Mouse (Mus musculus) liver, embryonic 18 days (tissue): ENCODE results near the gene Zfp105. TPM values are rescaled to one million over a fixed set of nuclear protein-coding genes. Genes with fewer than 3 reads are reported as not detected.

Experiments used
- polyA plus RNA-seq: library from polyadenylated mRNA; depleted of rRNA; stranded (reverse); fragments of >200 nt; gene quantifications from 2 replicates; pipeline ENCODE4 v1.2.3, GENCODE M21; 2012; rRNA removed

Zfp105 gene
- 1.3 and 1.4 TPM in 2 replicates for polyA plus RNA-seq

DNA sequence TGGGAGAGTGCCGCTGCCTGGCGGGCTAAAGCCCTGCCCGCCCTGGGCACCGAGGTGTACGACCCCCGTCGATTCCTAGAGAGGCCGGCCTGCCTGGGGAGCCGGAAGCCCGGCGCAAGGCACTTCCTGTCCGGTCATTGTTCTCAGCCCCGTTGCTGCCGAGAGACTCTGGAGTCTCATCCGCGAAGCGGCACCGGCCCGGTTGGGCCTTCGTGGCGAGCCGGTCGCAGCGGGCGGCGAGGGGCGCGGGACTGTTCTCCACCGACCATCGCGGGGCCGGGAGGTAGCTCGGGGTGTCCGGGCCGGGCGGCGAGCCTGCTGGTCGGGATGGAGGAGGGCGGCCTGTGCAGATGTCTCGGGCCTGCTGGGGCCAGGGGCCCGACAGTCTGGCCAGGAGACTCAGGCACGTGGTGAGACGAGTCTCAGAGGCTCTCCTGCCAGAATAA, at the start of gene Zfp105:
Zfp105 (plus strand) TSS at position 137 of the 446 bp plus-strand sequence.

DNA sequence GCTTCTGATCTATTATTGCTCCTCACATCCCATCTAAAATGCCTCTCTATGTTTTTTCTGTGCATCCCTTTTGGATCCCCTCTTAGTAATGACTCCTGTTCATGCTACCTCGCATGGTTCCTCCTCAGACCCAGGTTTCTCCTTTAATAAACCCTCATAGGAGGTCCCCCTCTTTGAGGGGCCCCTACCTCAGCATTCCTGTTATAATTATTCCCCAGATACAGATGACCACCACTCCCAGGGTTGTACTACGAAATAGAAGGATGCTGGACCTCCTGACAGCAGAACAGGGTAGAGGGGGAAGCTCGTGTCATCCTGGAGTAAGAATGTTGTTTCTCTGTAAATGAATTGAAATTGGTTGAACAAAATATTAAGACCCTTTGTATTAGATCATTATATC, 37.5 kb upstream of the Zfp105 start, which contains the start of gene Zkscan7:
Zkscan7 (plus strand) TSS at position 301 of the 400 bp plus-strand sequence.

DNA sequence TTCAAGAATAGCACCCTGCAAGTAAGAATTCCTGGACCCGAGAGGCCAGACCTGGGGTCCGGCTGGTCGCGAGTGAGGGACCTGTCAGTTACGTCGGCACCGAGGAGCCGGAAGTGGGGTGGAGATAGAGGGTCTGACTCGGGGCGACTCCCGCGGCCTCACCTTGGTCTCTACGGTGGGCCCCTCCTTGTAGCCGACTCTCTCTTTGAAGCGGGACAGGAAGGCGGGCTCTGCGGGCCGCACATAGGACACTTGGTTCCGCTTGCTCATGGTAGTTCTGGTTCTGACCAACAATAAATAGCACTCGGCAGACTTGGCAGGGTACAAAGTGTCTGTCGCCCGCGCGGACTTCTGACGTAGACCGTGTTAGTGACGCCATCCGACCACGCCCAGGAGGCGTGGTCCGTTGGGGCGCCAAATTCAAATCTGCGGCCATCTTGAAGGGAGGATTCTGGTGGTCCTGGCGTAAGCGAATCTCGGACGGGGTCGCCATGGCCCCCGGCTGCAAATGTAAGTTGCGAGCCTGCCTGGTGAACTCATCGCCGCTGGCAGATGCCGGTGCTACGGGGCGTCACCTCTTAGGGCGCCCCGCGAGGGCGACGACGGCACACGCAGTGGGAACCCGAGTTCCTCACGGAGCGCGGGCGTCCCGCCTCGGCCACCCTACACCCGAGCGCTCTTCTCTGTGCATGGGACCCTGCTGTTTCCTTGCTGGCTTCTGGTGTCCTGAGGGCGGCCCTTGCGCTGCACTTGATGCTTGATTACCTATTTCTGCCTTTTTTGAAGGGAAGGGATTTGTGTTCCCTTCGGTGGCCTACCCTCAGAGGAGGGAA, 28.0 kb downstream of the Zfp105 start, which contains the start of the genes 1110059G10Rik and Kif15:
1110059G10Rik (minus strand) TSS at position 358 of the 833 bp plus-strand sequence.
Kif15 (plus strand) TSS at position 404 of the 833 bp plus-strand sequence.

Other genes starting within 250 kb of the Zfp105 start
- not detected in 2 replicates for gene Topaz1, start 175.7 kb upstream of the Zfp105 start, polyA plus RNA-seq
- gene Tcaim, start 117.5 kb upstream of the Zfp105 start, polyA plus RNA-seq: 2.2 and 2.3 TPM in 2 replicates
- not detected in 2 replicates for gene Gm35549, start 79.0 kb upstream of the Zfp105 start, polyA plus RNA-seq
- 20.0 and 20.1 TPM in 2 replicates for gene Zfp445, start 57.1 kb upstream of the Zfp105 start, polyA plus RNA-seq
- 2.5 and 2.7 TPM in 2 replicates for gene Zkscan7, start 37.4 kb upstream of the Zfp105 start, polyA plus RNA-seq
- gene 1110059G10Rik, start 27.9 kb downstream of the Zfp105 start, polyA plus RNA-seq: 7.7 and 8.6 TPM in 2 replicates
- gene Kif15, start 28.0 kb downstream of the Zfp105 start, polyA plus RNA-seq: 19.3 and 22.8 TPM in 2 replicates
- 5.1 and 5.4 TPM in 2 replicates for gene Tmem42, start 98.3 kb downstream of the Zfp105 start, polyA plus RNA-seq
- gene Tgm4, start 111.7 kb downstream of the Zfp105 start, polyA plus RNA-seq: 0.08 and 0.09 TPM in 2 replicates
- 15.3 and 15.9 TPM in 2 replicates for gene Zdhhc3, start 190.1 kb downstream of the Zfp105 start, polyA plus RNA-seq
- gene Exosc7, start 190.1 kb downstream of the Zfp105 start, polyA plus RNA-seq: 50.7 and 56.5 TPM in 2 replicates
- 0.55 and 0.70 TPM in 2 replicates for gene Clec3b, start 227.9 kb downstream of the Zfp105 start, polyA plus RNA-seq